Mouse (Mus musculus): Measurements from ENCODE around the gene Prdx2.

Prdx2 gene

GRCm38 (mm10) chr8:84997649-84998295 is 28.4 kb downstream of the Prdx2 start:
- DNase-seq (ENCODE audit: low read depth), result peak; percentile 93

GRCm38 (mm10) chr8:85007686-85008085 is 38.3 kb downstream of the Prdx2 start:
- DNase-seq (ENCODE audit: low read depth), result no peak

GRCm38 (mm10) chr8:85011242-85011641 is 41.9 kb downstream of the Prdx2 start:
- DNase-seq (ENCODE audit: low read depth), result no peak

- no peak for DNase-seq (ENCODE audit: low read depth)
Observed at GRCm38 (mm10) chr8:85013230-85013840, 43.9 kb downstream of the Prdx2 start.

DNA sequence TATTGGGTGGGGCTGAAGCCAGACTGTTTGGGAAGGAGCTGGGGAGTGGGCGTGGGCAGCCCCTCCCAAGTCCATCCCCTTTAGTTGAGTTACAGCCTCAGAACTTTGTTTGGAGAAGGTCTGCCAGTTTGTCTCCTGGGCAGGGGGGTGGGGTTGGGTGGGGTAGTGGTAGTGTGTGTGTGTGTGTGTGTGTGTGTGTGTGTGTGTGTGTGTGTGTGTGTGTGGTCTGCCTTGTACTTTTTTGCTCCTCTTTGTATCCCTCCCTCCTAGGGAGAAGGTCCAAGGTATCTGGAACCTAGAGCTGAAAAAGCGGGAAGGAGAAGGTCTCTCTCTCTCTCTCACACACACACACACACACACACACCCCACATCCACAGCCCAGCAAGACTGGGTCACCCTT is 45.0 kb downstream of the Prdx2 start, which contains the start of gene Best2:
TSS of gene Best2 (minus strand) at position 101 of the 400 bp plus-strand sequence.
- no peak for DNase-seq (ENCODE audit: low read depth)

GRCm38 (mm10) chr8:85016724-85017123 is 47.3 kb downstream of the Prdx2 start:
- no peak for DNase-seq (ENCODE audit: low read depth)

GRCm38 (mm10) chr8:85017209-85017608 is 47.8 kb downstream of the Prdx2 start:
- no peak for DNase-seq (ENCODE audit: low read depth)

- no peak for DNase-seq (ENCODE audit: low read depth)
Observed at GRCm38 (mm10) chr8:85021514-85022055, 52.2 kb downstream of the Prdx2 start.

GRCm38 (mm10) chr8:85023846-85024245 is 54.5 kb downstream of the Prdx2 start:
- DNase-seq (ENCODE audit: low read depth), result no peak
